In genomic region chr5:107202801-107203559, GRCm38 (mm10) we compare ENCODE assay signal across 12 mouse cellular contexts.
A peak's percentile ranks its signal among the peaks of the same experiment; 100 is the strongest.
DNase-seq lines count a peak whose midpoint lies in the region; ATAC-seq and TF ChIP-seq lines count a peak whose summit lies in the region.
"Had no signal": no experiment of that assay in that cellular context is flagged by ENCODE, and none has a peak within 500 bp of the region (broad histone marks: within the 10 kb centered on the region; RNA-seq: fewer than 3 reads in every experiment).

No protein-coding gene starts in this region.

- no peak for DNase-seq in heart, embryonic 10.5 days (ENCODE audit: low spot score)
- DNase-seq in testis, postnatal 14 days (ENCODE audit: low spot score), result no peak
- DNase-seq in lung, adult 2 months, result peak; percentile 24
- DNase-seq in T-cell, adult 2 months (ENCODE audit: low spot score), result no peak
- DNase-seq in cerebellum, adult 9-11 months, result no peak
- DNase-seq in hindbrain, embryonic 14.5 days (ENCODE audit: low spot score), result no peak
- DNase-seq: adrenal gland, postnatal 25 days had no signal

- no peaks in the 10 kb centered on the region for H3K27me3 ChIP-seq in heart, embryonic 10.5 days (ENCODE audit: insufficient read depth, poor library complexity, severe bottlenecking)
- no peaks in the 10 kb centered on the region for H3K27me3 ChIP-seq in heart, embryonic 11.5 days (ENCODE audit: control insufficient read depth, insufficient read depth, low read length)
- no peaks in the 10 kb centered on the region for H3K27me3 ChIP-seq in testis, adult 2 months (ENCODE audit: control insufficient read depth, insufficient read depth, low read length)
- H3K27me3 ChIP-seq in hindbrain, embryonic 14.5 days (ENCODE audit: control insufficient read depth, insufficient read depth, low read length), result no peaks in the 10 kb centered on the region
- H3K27me3 ChIP-seq: CH12.LX; neural tube, embryonic 15.5 days had no signal

- H3K9me3 ChIP-seq in heart, embryonic 10.5 days, result no peaks in the 10 kb centered on the region
- H3K9me3 ChIP-seq in heart, embryonic 11.5 days (replicated peaks; ENCODE audit: control insufficient read depth, low read length), result no peaks in the 10 kb centered on the region
- H3K9me3 ChIP-seq in hindbrain, embryonic 14.5 days (ENCODE audit: control insufficient read depth, low read length), result no peaks in the 10 kb centered on the region
- H3K9me3 ChIP-seq: neural tube, embryonic 15.5 days had no signal

- no peak overlapping the region for H3K4me2 ChIP-seq in heart, embryonic 11.5 days
- no peak overlapping the region for H3K4me2 ChIP-seq in hindbrain, embryonic 14.5 days (replicated peaks)
- H3K4me2 ChIP-seq: neural tube, embryonic 15.5 days had no signal

- H3K9ac ChIP-seq in heart, embryonic 11.5 days (ENCODE audit: low read depth, low read length), result no peak overlapping the region
- no peak overlapping the region for H3K9ac ChIP-seq in hindbrain, embryonic 14.5 days
- H3K9ac ChIP-seq: neural tube, embryonic 15.5 days had no signal

- H3K4me1 ChIP-seq in heart, embryonic 10.5 days, result peaks cover 24% of the 10 kb centered on the region
- peaks cover 14% of the 10 kb centered on the region for H3K4me1 ChIP-seq in heart, embryonic 11.5 days (ENCODE audit: control insufficient read depth, insufficient read depth, low read length)
- no peaks in the 10 kb centered on the region for H3K4me1 ChIP-seq in testis, adult 2 months (ENCODE audit: control insufficient read depth, insufficient read depth, low read length)
- peaks cover 24% of the 10 kb centered on the region for H3K4me1 ChIP-seq in lung, adult 2 months (ENCODE audit: control insufficient read depth, insufficient read depth, low read length)
- H3K4me1 ChIP-seq in hindbrain, embryonic 14.5 days (replicated peaks; ENCODE audit: control insufficient read depth, insufficient read depth, low read length), result no peaks in the 10 kb centered on the region

- no peak overlapping the region for H3K4me3 ChIP-seq in heart, embryonic 10.5 days
- no peak overlapping the region for H3K4me3 ChIP-seq in heart, embryonic 11.5 days (ENCODE audit: low read depth, low read length)
- H3K4me3 ChIP-seq in testis, adult 2 months (ENCODE audit: control insufficient read depth, low read depth, low read length), result no peak overlapping the region
- no peak overlapping the region for H3K4me3 ChIP-seq in lung, adult 2 months (replicated peaks; ENCODE audit: extremely low read depth, low read depth, low read length)
- H3K4me3 ChIP-seq in hindbrain, embryonic 14.5 days (replicated peaks; ENCODE audit: low read length), result no peak overlapping the region
- H3K4me3 ChIP-seq: erythroblast, embryonic 14.5 days; neural tube, embryonic 15.5 days had no signal

- no peak for TF ChIP-seq CTCF in testis, adult 2 months (IDR thresholded peaks at IDR 0.05; ENCODE audit: control insufficient read depth, insufficient read depth, insufficient replicate concordance, low read depth, low read length)
- no peak for TF ChIP-seq CTCF in lung, adult 2 months (IDR thresholded peaks at IDR 0.05; ENCODE audit: insufficient read depth, low read length)

- 0 out of 2 replicates have a peak overlapping the region, but pooled peaks have one; percentile 0 for H3K27ac ChIP-seq in heart, embryonic 10.5 days
- no peak overlapping the region for H3K27ac ChIP-seq in heart, embryonic 11.5 days (ENCODE audit: low read depth, low read length)
- H3K27ac ChIP-seq in testis, adult 2 months (ENCODE audit: control insufficient read depth, insufficient read depth, low read depth, low read length), result peak overlapping the region; percentile 24; the same call in 1 of the 2 replicates
- no peak overlapping the region for H3K27ac ChIP-seq in hindbrain, embryonic 14.5 days
- H3K27ac ChIP-seq: neural tube, embryonic 15.5 days had no signal

- no peak for TF ChIP-seq POLR2A in testis, adult 2 months (IDR thresholded peaks at IDR 0.05; ENCODE audit: control insufficient read depth, low read depth, low read length)
- TF ChIP-seq POLR2A in lung, adult 2 months (IDR thresholded peaks at IDR 0.05; ENCODE audit: borderline replicate concordance, extremely low read depth, low read depth, low read length), result no peak

- ATAC-seq in heart, embryonic 11.5 days (replicated peaks; ENCODE audit: insufficient number of reproducible peaks, low FRiP score, low TSS enrichment), result no peak
- ATAC-seq in hindbrain, embryonic 14.5 days (ENCODE audit: low FRiP score), result no peak

- H3K36me3 ChIP-seq in heart, embryonic 10.5 days, result peaks cover 11% of the 10 kb centered on the region
- H3K36me3 ChIP-seq in heart, embryonic 11.5 days (ENCODE audit: control insufficient read depth, insufficient read depth, low read length), result no peaks in the 10 kb centered on the region
- no peaks in the 10 kb centered on the region for H3K36me3 ChIP-seq in testis, adult 2 months (ENCODE audit: control insufficient read depth, insufficient read depth, low read length)
- no peaks in the 10 kb centered on the region for H3K36me3 ChIP-seq in hindbrain, embryonic 14.5 days (replicated peaks; ENCODE audit: control insufficient read depth, insufficient read depth)
- H3K36me3 ChIP-seq: neural tube, embryonic 15.5 days had no signal

- WGBS in heart, embryonic 10.5 days, result 45% methylated on average over 8 of the region's 8 CpGs
- WGBS in heart, embryonic 11.5 days (ENCODE audit: insufficient replicate concordance), result 39% methylated on average over 8 of the region's 8 CpGs
- 11% methylated on average over 8 of the region's 8 CpGs for WGBS in lung, adult 2 months
- 51% methylated on average over 8 of the region's 8 CpGs for WGBS in hindbrain, embryonic 14.5 days

Comparison
In these comparisons a context has a peak if more than half of its experiments do, and no peak if none do; other contexts are left out.
1. H3K27ac ChIP-seq: peak in heart, embryonic 10.5 days (single experiment) and testis, adult 2 months (single experiment); none in heart, embryonic 11.5 days (single experiment) and hindbrain, embryonic 14.5 days (single experiment).